Mouse (Mus musculus) Patski (cell line): Measurements from ENCODE around the gene Naglu. TPM values are rescaled to one million over a fixed set of nuclear protein-coding genes. Genes with fewer than 3 reads are reported as not detected.

ENCODE experiments used
- ATAC-seq: fragments of 100-300 bp; one replicate; pipeline ENCODE4 v1.8.0; 2021
- CTCF ChIA-PET: fragments of 350-600 bp; sonication (Branson Sonifier 250); formaldehyde crosslinking; loops from one replicate; lab custom pipeline; 2022; ENCODE audit warnings: inconsistent platforms; lab: Charles Lee
- POLR2A ChIA-PET: fragments of 350-600 bp; sonication (Branson Sonifier 250); formaldehyde crosslinking; loops from one replicate; lab custom pipeline; 2022; ENCODE audit warnings: antibody characterized with exemption, inconsistent platforms; lab: Charles Lee
- DNase-seq: peaks from one replicate; pipeline ENCODE4 v3.0.0-alpha.2; 2011; ENCODE audit warnings: low read depth, low spot score
- H3K27me3 ChIP-seq: fragments of 371-371 bp; one replicate; pipeline ENCODE4 v1.5.1; 2021
- CTCF ChIP-seq: fragments of 100-300 bp; IDR thresholded peaks from one replicate; pipeline ENCODE4 v1.5.1; 2021
- in situ Hi-C: fragments of 300-500 bp; cut with MboI; formaldehyde crosslinking; loops from 3 replicates; pipeline ENCODE4 v1.11.1; 2018; ENCODE audit warnings: low pct_unique_long_range_greater_than_20kb, mixed read lengths
- polyA plus RNA-seq: library from polyadenylated mRNA; unstranded; gene quantifications from one replicate; pipeline ENCODE4 v1.2.3, GENCODE M21; 2021

Naglu gene
- polyA plus RNA-seq = 46.4 TPM

GRCm38 (mm10) chr11:101069391-101070188 is at the start of gene Naglu:
Naglu (plus strand) TSS chr11:101070012.
- no peaks in the 10 kb centered on the region for H3K27me3 ChIP-seq
- DNase-seq = peak; percentile 77
- in situ Hi-C loops = no loop called here
- no peak for TF ChIP-seq CTCF
- peak; percentile 87 for ATAC-seq
- ChIA-PET CTCF (interaction anchor here (0.7 to 2.4 kb wide), 7 partner anchors 11 to 111 kb away, joined by 3 to 5 read pairs (median 4); partner anchors contain the start of gene Mlx), POLR2A (interaction anchor here (0.5 to 2.9 kb wide), 5 partner anchors 11 to 103 kb away, joined by 3 to 13 read pairs (median 5); partner anchors contain the start of gene Coasy)

GRCm38 (mm10) chr11:101023371-101023770 is 46.4 kb upstream of the Naglu start:
- DNase-seq (no peak), ATAC-seq (no peak)
- ChIA-PET POLR2A (no interaction called here), CTCF (interaction anchor here (0.7 to 1.9 kb wide), 4 partner anchors 11 to 70 kb away, joined by 3 to 5 read pairs (median 4); no protein-coding TSS in a partner anchor)
- no peaks in the 10 kb centered on the region for H3K27me3 ChIP-seq
- in situ Hi-C loops = no loop called here
- TF ChIP-seq CTCF = no peak

GRCm38 (mm10) chr11:101024001-101024400 is 45.8 kb upstream of the Naglu start:
- no peak for TF ChIP-seq CTCF
- DNase-seq (no peak), ATAC-seq (no peak)
- no peaks in the 10 kb centered on the region for H3K27me3 ChIP-seq
- ChIA-PET POLR2A (no interaction called here), CTCF (interaction anchor here (1.9 kb wide), 1 partner anchor 25 kb away, joined by 5 read pairs; no protein-coding TSS in a partner anchor)
- in situ Hi-C loops = no loop called here

GRCm38 (mm10) chr11:101027121-101027520 is 42.7 kb upstream of the Naglu start:
- no peaks in the 10 kb centered on the region for H3K27me3 ChIP-seq
- no peak for ATAC-seq
- CTCF ChIA-PET = interaction anchor here (0.9 to 2.1 kb wide), 3 partner anchors 8 to 44 kb away, joined by 3 to 6 read pairs (median 3); no protein-coding TSS in a partner anchor
- DNase-seq = no peak
- TF ChIP-seq CTCF = no peak
- in situ Hi-C loops = no loop called here
- POLR2A ChIA-PET = interaction anchor here (0.6 kb wide), 1 partner anchor 676 kb away, joined by 5 read pairs; no protein-coding TSS in a partner anchor

GRCm38 (mm10) chr11:101029320-101029719 is 40.5 kb upstream of the Naglu start:
- ChIA-PET POLR2A (interaction anchor here (1.0 kb wide), 1 partner anchor 28 kb away, joined by 3 read pairs; no protein-coding TSS in a partner anchor), CTCF (interaction anchor here (1.3 to 2.1 kb wide), 6 partner anchors 10 to 49 kb away, joined by 3 to 7 read pairs (median 4); no protein-coding TSS in a partner anchor)
- DNase-seq (no peak), ATAC-seq (no peak)
- in situ Hi-C loops = no loop called here
- no peak for TF ChIP-seq CTCF
- H3K27me3 ChIP-seq = no peaks in the 10 kb centered on the region

GRCm38 (mm10) chr11:101030136-101030807 is 39.5 kb upstream of the Naglu start:
- CTCF ChIA-PET = interaction anchor here (1.2 to 1.4 kb wide), 4 partner anchors 10 to 50 kb away, joined by 3 to 4 read pairs (median 3); no protein-coding TSS in a partner anchor
- POLR2A ChIA-PET = interaction anchor here (2.4 kb wide), 1 partner anchor 13 kb away, joined by 5 read pairs; no protein-coding TSS in a partner anchor
- no peak for ATAC-seq
- no peaks in the 10 kb centered on the region for H3K27me3 ChIP-seq
- in situ Hi-C loops = no loop called here
- DNase-seq = peak; percentile 9
- TF ChIP-seq CTCF = no peak

GRCm38 (mm10) chr11:101030808-101031156 is 39.0 kb upstream of the Naglu start:
- no peak for TF ChIP-seq CTCF
- ATAC-seq = no peak
- in situ Hi-C loops = no loop called here
- DNase-seq = no peak
- H3K27me3 ChIP-seq = no peaks in the 10 kb centered on the region
- CTCF ChIA-PET = interaction anchor here (1.2 to 1.3 kb wide), 3 partner anchors 9 to 51 kb away, joined by 3 to 4 read pairs (median 3); no protein-coding TSS in a partner anchor
- POLR2A ChIA-PET = interaction anchor here (2.4 kb wide), 1 partner anchor 13 kb away, joined by 5 read pairs; no protein-coding TSS in a partner anchor

GRCm38 (mm10) chr11:101031470-101031869 is 38.3 kb upstream of the Naglu start:
- H3K27me3 ChIP-seq = no peaks in the 10 kb centered on the region
- in situ Hi-C loops = no loop called here
- CTCF ChIA-PET = interaction anchor here (1.8 kb wide), 1 partner anchor 20 kb away, joined by 5 read pairs; no protein-coding TSS in a partner anchor
- POLR2A ChIA-PET = interaction anchor here (2.4 kb wide), 1 partner anchor 14 kb away, joined by 5 read pairs; no protein-coding TSS in a partner anchor
- no peak for TF ChIP-seq CTCF
- ATAC-seq (no peak), DNase-seq (no peak)

- ChIA-PET POLR2A (interaction anchor here (1.0 to 1.7 kb wide), 3 partner anchors 23 to 26 kb away, joined by 3 to 5 read pairs (median 3); no protein-coding TSS in a partner anchor), CTCF (interaction anchor here (1.1 kb wide), 2 partner anchors 10 to 51 kb away, joined by 3 read pairs; no protein-coding TSS in a partner anchor)
- no peak for TF ChIP-seq CTCF
- ATAC-seq (no peak), DNase-seq (no peak)
- in situ Hi-C loops = no loop called here
- H3K27me3 ChIP-seq = no peaks in the 10 kb centered on the region
Observed at GRCm38 (mm10) chr11:101033856-101034500, 35.8 kb upstream of the Naglu start.
